Mouse (Mus musculus) bone marrow macrophage, adult 2 months (primary cell): ENCODE measurements around the gene C1qtnf1.

ENCODE experiments used
- CTCF ChIP-seq: IDR thresholded peaks from 2 replicates; pipeline ENCODE4 v1.5.1; 2012; ENCODE audit warnings: low read depth, mild to moderate bottlenecking, low read length, moderate library complexity
- POLR2A ChIP-seq: IDR thresholded peaks from 2 replicates; pipeline ENCODE4 v1.6.1; 2012; ENCODE audit warnings: mild to moderate bottlenecking, low read depth, low read length, borderline replicate concordance

- no peak for TF ChIP-seq POLR2A
- no peak for TF ChIP-seq CTCF
These were observed 23.2 kb downstream of the C1qtnf1 start for GRCm38 (mm10) chr11:118451211-118451610.
